Mouse (Mus musculus) G1E (cell line): ENCODE measurements around the gene Sae1.

ENCODE experiments used
- CTCF ChIP-seq: IDR thresholded peaks from 2 replicates; pipeline ENCODE4 v1.5.1; 2012; ENCODE audit warnings: low read depth, low read length, inconsistent platforms, mixed read lengths
- GATA1 ChIP-seq: IDR thresholded peaks from 2 replicates; pipeline ENCODE4 v1.6.1; 2012; ENCODE audit warnings: borderline replicate concordance, low read length, inconsistent platforms, mixed read lengths
- GATA2 ChIP-seq: IDR thresholded peaks from 2 replicates; pipeline ENCODE4 v1.6.1; 2012; ENCODE audit warnings: low read depth, low read length, inconsistent platforms, borderline replicate concordance

GRCm38 (mm10) chr7:16412220-16412896 lies 24.8 kb upstream of the Sae1 start:
- no peak for TF ChIP-seq CTCF
- TF ChIP-seq GATA1, result no peak
- TF ChIP-seq GATA2, result no peak
